Mouse (Mus musculus) C2C12 (cell line): ENCODE results near the gene Lrrn2. TPM values are rescaled to one million over a fixed set of nuclear protein-coding genes. Genes with fewer than 3 reads are reported as not detected.

ENCODE experiments used
- H3K27me3 ChIP-seq: one replicate; pipeline ENCODE4 v1.6.1; 2011; ENCODE audit not compliant: control insufficient read depth, insufficient read depth, insufficient read length
- H3K36me3 ChIP-seq: one replicate; pipeline ENCODE4 v1.6.1; 2011; ENCODE audit not compliant: control insufficient read depth, insufficient read depth
- H3K4me3 ChIP-seq: one replicate; pipeline ENCODE4 v1.5.1; 2011; ENCODE audit warnings: mild to moderate bottlenecking, control low read depth; ENCODE audit not compliant: poor library complexity, insufficient read depth, severe bottlenecking
- H3K79me2 ChIP-seq: one replicate; pipeline ENCODE4 v1.6.1; 2011; ENCODE audit not compliant: control insufficient read depth, insufficient read depth
- H3K79me3 ChIP-seq: one replicate; pipeline ENCODE4 v1.6.1; 2011; ENCODE audit warnings: low read depth, control low read depth
- H3ac ChIP-seq: one replicate; pipeline ENCODE3; 2011; ENCODE audit warnings: low read depth; ENCODE audit not compliant: control insufficient read depth, insufficient read length
- CEBPB ChIP-seq: IDR thresholded peaks from one replicate; pipeline ENCODE4 v1.6.1; 2011; ENCODE audit warnings: low read depth, mild to moderate bottlenecking, control low read depth, moderate library complexity
- CTCF ChIP-seq: IDR thresholded peaks from one replicate; pipeline ENCODE4 v1.5.1; 2011; ENCODE audit not compliant: control insufficient read depth, insufficient read depth, insufficient read length
- FOSL1 ChIP-seq: IDR thresholded peaks from one replicate; pipeline ENCODE4 v1.8.0; 2011; ENCODE audit warnings: mild to moderate bottlenecking, low read length; ENCODE audit not compliant: poor library complexity, insufficient read depth, severe bottlenecking
- MAX ChIP-seq: IDR thresholded peaks from one replicate; pipeline ENCODE4 v1.6.1; 2011; ENCODE audit warnings: mild to moderate bottlenecking, control low read depth
- MYOD1 ChIP-seq: IDR thresholded peaks from one replicate; pipeline ENCODE4 v1.6.1; 2011; ENCODE audit warnings: low read depth; ENCODE audit not compliant: control insufficient read depth, insufficient read length
- MYOG ChIP-seq: IDR thresholded peaks from one replicate; pipeline ENCODE4 v1.6.1; 2011; ENCODE audit not compliant: control insufficient read depth, insufficient read length; ENCODE audit errors: extremely low read depth
- USF1 ChIP-seq: IDR thresholded peaks from one replicate; pipeline ENCODE4 v1.6.1; 2011; ENCODE audit warnings: low read depth, mild to moderate bottlenecking, control low read depth, moderate library complexity
- polyA plus RNA-seq: library from polyadenylated mRNA; unstranded; fragments of >200 nt; fragmentation: generic; extraction: Trizol; gene quantifications from one replicate; pipeline ENCODE4 v1.2.1, GENCODE M21; 2012; ENCODE audit warnings: missing spikeins

The Lrrn2 gene
- polyA plus RNA-seq, 1 experiment, result 0.05 TPM

- no peak overlapping the region for H3K4me3 ChIP-seq
- no peaks in the 10 kb centered on the region for H3K36me3 ChIP-seq
- no peaks in the 10 kb centered on the region for H3K79me3 ChIP-seq
- H3ac ChIP-seq, result no peak overlapping the region
- TF ChIP-seq CTCF, result no peak
- TF ChIP-seq MYOG, result no peak
- TF ChIP-seq CEBPB, result no peak
- TF ChIP-seq MYOD1, result no peak
- TF ChIP-seq FOSL1, result no peak
- no peak for TF ChIP-seq MAX
- no peak for TF ChIP-seq USF1
- peaks cover 34% of the 10 kb centered on the region for H3K27me3 ChIP-seq
- no peaks in the 10 kb centered on the region for H3K79me2 ChIP-seq
Measured at GRCm38 (mm10) chr1:132899626-132900025, 19.6 kb downstream of the Lrrn2 start.

GRCm38 (mm10) chr1:132900945-132901344, 20.9 kb downstream of the Lrrn2 start:
- no peaks in the 10 kb centered on the region for H3K79me2 ChIP-seq
- H3K36me3 ChIP-seq, result no peaks in the 10 kb centered on the region
- H3ac ChIP-seq, result no peak overlapping the region
- H3K27me3 ChIP-seq, result peaks cover 34% of the 10 kb centered on the region
- no peaks in the 10 kb centered on the region for H3K79me3 ChIP-seq
- no peak overlapping the region for H3K4me3 ChIP-seq
- TF ChIP-seq MAX (no peak), MYOD1 (no peak), CTCF (no peak), USF1 (no peak), FOSL1 (no peak), MYOG (no peak), CEBPB (no peak)

- no peak for TF ChIP-seq FOSL1
- Histone ChIP-seq H3K4me3 (no peak overlapping the region), H3K36me3 (no peaks in the 10 kb centered on the region), H3ac (no peak overlapping the region), H3K79me3 (no peaks in the 10 kb centered on the region), H3K79me2 (no peaks in the 10 kb centered on the region), H3K27me3 (peaks cover 34% of the 10 kb centered on the region)
Measured at GRCm38 (mm10) chr1:132903519-132903918, 23.4 kb downstream of the Lrrn2 start.

- H3K4me3 ChIP-seq, result no peak overlapping the region
- no peaks in the 10 kb centered on the region for H3K79me3 ChIP-seq
- no peak overlapping the region for H3ac ChIP-seq
- H3K79me2 ChIP-seq, result no peaks in the 10 kb centered on the region
- no peak for TF ChIP-seq MYOD1
- TF ChIP-seq CEBPB, result no peak
- no peak for TF ChIP-seq FOSL1
- TF ChIP-seq USF1, result no peak
- TF ChIP-seq MYOG, result no peak
- TF ChIP-seq CTCF, result no peak
- TF ChIP-seq MAX, result no peak
- H3K27me3 ChIP-seq, result peaks cover 10% of the 10 kb centered on the region
- H3K36me3 ChIP-seq, result no peaks in the 10 kb centered on the region
Measured at GRCm38 (mm10) chr1:132909090-132909489, 29.0 kb downstream of the Lrrn2 start.

- Histone ChIP-seq H3K4me3 (no peak overlapping the region), H3K36me3 (no peaks in the 10 kb centered on the region), H3K79me2 (no peaks in the 10 kb centered on the region), H3K79me3 (no peaks in the 10 kb centered on the region), H3ac (no peak overlapping the region), H3K27me3 (peaks cover 6% of the 10 kb centered on the region)
- TF ChIP-seq MAX, result no peak
- TF ChIP-seq MYOG, result no peak
- TF ChIP-seq CTCF, result no peak
- no peak for TF ChIP-seq CEBPB
- no peak for TF ChIP-seq MYOD1
- TF ChIP-seq USF1, result no peak
- no peak for TF ChIP-seq FOSL1
Measured at GRCm38 (mm10) chr1:132909951-132910350, 29.9 kb downstream of the Lrrn2 start.

- TF ChIP-seq FOSL1 (no peak), MYOG (no peak), CEBPB (no peak), MYOD1 (no peak), MAX (no peak), USF1 (no peak), CTCF (no peak)
- no peak overlapping the region for H3K4me3 ChIP-seq
- no peaks in the 10 kb centered on the region for H3K79me2 ChIP-seq
- H3K36me3 ChIP-seq, result no peaks in the 10 kb centered on the region
- H3K27me3 ChIP-seq, result peaks cover 6% of the 10 kb centered on the region
- H3K79me3 ChIP-seq, result no peaks in the 10 kb centered on the region
- no peak overlapping the region for H3ac ChIP-seq
Measured at GRCm38 (mm10) chr1:132910414-132911041, 30.5 kb downstream of the Lrrn2 start.
